Comparison of ENCODE assay signal across 10 mouse cellular contexts in the genomic region with DNA sequence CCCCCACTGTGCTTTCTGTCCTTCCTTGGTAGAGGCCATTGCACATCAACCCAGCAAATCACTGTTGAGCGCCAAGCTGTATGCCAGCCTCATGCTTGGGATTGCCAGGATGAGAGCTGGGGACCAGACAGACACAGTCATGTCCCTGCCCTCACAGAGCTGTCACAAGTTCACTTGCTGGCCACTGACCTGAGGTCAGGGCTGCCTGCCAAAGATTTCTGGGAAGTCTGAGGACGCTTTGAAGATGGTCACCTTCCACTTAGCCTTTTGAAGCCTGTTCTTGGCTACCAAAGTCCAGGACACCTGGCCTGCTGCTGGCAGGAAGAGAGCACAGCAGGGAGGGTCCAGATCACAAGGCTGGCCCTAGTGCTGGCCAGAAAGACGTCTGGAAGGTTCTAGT.
DNase-seq lines count a peak whose midpoint lies in the region; ATAC-seq and TF ChIP-seq lines count a peak whose summit lies in the region.
"Had no signal": no experiment of that assay in that cellular context is flagged by ENCODE, and none has a peak within 500 bp of the region (broad histone marks: within the 10 kb centered on the region; RNA-seq: fewer than 3 reads in every experiment).

No protein-coding gene starts in this region.

- H3K27ac ChIP-seq in midbrain, embryonic 10.5 days (replicated peaks), result peak overlapping the region; percentile 55; the same call in 1 of the 2 replicates
- H3K27ac ChIP-seq in midbrain, postnatal 0 days (ENCODE audit: low read depth, low read length), result no peak overlapping the region
- no peak overlapping the region for H3K27ac ChIP-seq in heart, postnatal 0 days (ENCODE audit: low read depth)
- peak overlapping the region; percentile 56; the same call in 1 of the 2 replicates for H3K27ac ChIP-seq in neural tube, embryonic 15.5 days (replicated peaks)
- H3K27ac ChIP-seq: embryonic facial prominence, embryonic 12.5 days had no signal

- peaks cover 23% of the 10 kb centered on the region; the same call in 1 of the 2 replicates for H3K36me3 ChIP-seq in midbrain, embryonic 10.5 days
- H3K36me3 ChIP-seq in midbrain, postnatal 0 days (ENCODE audit: insufficient read depth, low read length), result no peaks in the 10 kb centered on the region
- no peaks in the 10 kb centered on the region; the same call in 1 of the 2 replicates for H3K36me3 ChIP-seq in heart, postnatal 0 days (replicated peaks; ENCODE audit: control insufficient read depth, insufficient read depth, low read length)
- no peaks in the 10 kb centered on the region for H3K36me3 ChIP-seq in neural tube, embryonic 15.5 days

- H3K4me2 ChIP-seq in midbrain, postnatal 0 days (ENCODE audit: low read depth, low read length, poor library complexity, severe bottlenecking), result no peak overlapping the region
- no peak overlapping the region for H3K4me2 ChIP-seq in heart, postnatal 0 days (ENCODE audit: low read depth, low read length)
- no peak overlapping the region for H3K4me2 ChIP-seq in neural tube, embryonic 15.5 days
- H3K4me2 ChIP-seq: embryonic facial prominence, embryonic 12.5 days had no signal

- H3K4me1 ChIP-seq in midbrain, embryonic 10.5 days, result peaks cover 63% of the 10 kb centered on the region
- H3K4me1 ChIP-seq in midbrain, postnatal 0 days (ENCODE audit: insufficient read depth, low read length), result no peaks in the 10 kb centered on the region
- H3K4me1 ChIP-seq in heart, postnatal 0 days (ENCODE audit: control insufficient read depth, insufficient read depth), result peaks cover 67% of the 10 kb centered on the region
- H3K4me1 ChIP-seq in neural tube, embryonic 15.5 days, result peaks cover 50% of the 10 kb centered on the region

- no peak for TF ChIP-seq EP300 in heart, postnatal 0 days (IDR thresholded peaks at IDR 0.05; ENCODE audit: low read depth)

- no peak for TF ChIP-seq CTCF in midbrain, postnatal 0 days (IDR thresholded peaks at IDR 0.05)
- TF ChIP-seq CTCF in heart, postnatal 0 days (IDR thresholded peaks at IDR 0.05; ENCODE audit: low read depth), result no peak

- WGBS in midbrain, embryonic 10.5 days, result 74% methylated on average over 3 of the region's 3 CpGs
- 69% methylated on average over 3 of the region's 3 CpGs for whole genome bisulfite sequencing in midbrain, postnatal 0 days
- WGBS in heart, postnatal 0 days, result 40% methylated on average over 3 of the region's 3 CpGs
- WGBS in neural tube, embryonic 15.5 days, result 66% methylated on average over 3 of the region's 3 CpGs

- no peaks in the 10 kb centered on the region for H3K9me3 ChIP-seq in midbrain, embryonic 10.5 days (replicated peaks)
- H3K9me3 ChIP-seq in midbrain, postnatal 0 days (ENCODE audit: low read length), result no peaks in the 10 kb centered on the region
- no peaks in the 10 kb centered on the region for H3K9me3 ChIP-seq in heart, postnatal 0 days (replicated peaks; ENCODE audit: control insufficient read depth, low read length)
- H3K9me3 ChIP-seq in neural tube, embryonic 15.5 days (replicated peaks), result no peaks in the 10 kb centered on the region
- H3K9me3 ChIP-seq: embryonic facial prominence, embryonic 12.5 days had no signal

- no peak overlapping the region for H3K9ac ChIP-seq in midbrain, postnatal 0 days (replicated peaks; ENCODE audit: low read length, poor library complexity, severe bottlenecking)
- H3K9ac ChIP-seq in heart, postnatal 0 days (replicated peaks; ENCODE audit: low read depth, low read length), result no peak overlapping the region
- no peak overlapping the region for H3K9ac ChIP-seq in neural tube, embryonic 15.5 days (replicated peaks)
- H3K9ac ChIP-seq: embryonic facial prominence, embryonic 12.5 days had no signal

- no peak overlapping the region for H3K4me3 ChIP-seq in midbrain, embryonic 10.5 days
- no peak overlapping the region for H3K4me3 ChIP-seq in midbrain, postnatal 0 days (ENCODE audit: low read depth, low read length)
- no peak overlapping the region for H3K4me3 ChIP-seq in heart, postnatal 0 days (ENCODE audit: low read depth, low read length)
- no peak overlapping the region for H3K4me3 ChIP-seq in neural tube, embryonic 15.5 days (replicated peaks)
- H3K4me3 ChIP-seq: embryonic facial prominence, embryonic 12.5 days had no signal

- no peak; the same call in 1 of the 2 replicates for ATAC-seq in midbrain, postnatal 0 days (ENCODE audit: low FRiP score)
- ATAC-seq in heart, postnatal 0 days (ENCODE audit: insufficient read depth, low read depth), result no peak
- no peak for ATAC-seq in neural tube, embryonic 15.5 days (ENCODE audit: low FRiP score)

- no peak for DNase-seq in midbrain, embryonic 10.5 days (ENCODE audit: low spot score)
- no peak for DNase-seq in midbrain, postnatal 0 days (ENCODE audit: low spot score)
- DNase-seq in cerebellum, postnatal 25 days, result peak; percentile 54 to 58
- DNase-seq in heart, postnatal 0 days (ENCODE audit: low spot score), result peak; percentile 5
- DNase-seq in layer of hippocampus, postnatal 14 days (ENCODE audit: low spot score in 2 of 2), result no peak
- no peak for DNase-seq in layer of hippocampus, adult 8-10 months (ENCODE audit: low spot score in 2 of 2)
- no peak for DNase-seq in ovary, postnatal 14 days (ENCODE audit: low spot score)
- DNase-seq: layer of hippocampus, postnatal 36 days had no signal

- no peaks in the 10 kb centered on the region for H3K27me3 ChIP-seq in midbrain, embryonic 10.5 days (ENCODE audit: low read depth, poor library complexity, severe bottlenecking)
- H3K27me3 ChIP-seq in midbrain, postnatal 0 days (ENCODE audit: insufficient read depth, low read length), result no peaks in the 10 kb centered on the region
- H3K27me3 ChIP-seq in heart, postnatal 0 days (ENCODE audit: control insufficient read depth, insufficient read depth, low read length), result no peaks in the 10 kb centered on the region
- H3K27me3 ChIP-seq in neural tube, embryonic 15.5 days (replicated peaks), result no peaks in the 10 kb centered on the region
- H3K27me3 ChIP-seq: embryonic facial prominence, embryonic 12.5 days had no signal

Comparison
In these comparisons a context has a peak if more than half of its experiments do, and no peak if none do; other contexts are left out.
1. H3K27ac ChIP-seq: peak in midbrain, embryonic 10.5 days (single experiment) and neural tube, embryonic 15.5 days (single experiment); none in midbrain, postnatal 0 days (single experiment) and heart, postnatal 0 days (single experiment).
2. DNase-seq: peak in cerebellum, postnatal 25 days (2 of 2) and heart, postnatal 0 days (single experiment); none in midbrain, embryonic 10.5 days (single experiment), midbrain, postnatal 0 days (single experiment), layer of hippocampus, postnatal 14 days (0 of 2), layer of hippocampus, adult 8-10 months (0 of 2) and ovary, postnatal 14 days (single experiment).